8 mouse cellular contexts compared by ENCODE assay signal in the genomic region with DNA sequence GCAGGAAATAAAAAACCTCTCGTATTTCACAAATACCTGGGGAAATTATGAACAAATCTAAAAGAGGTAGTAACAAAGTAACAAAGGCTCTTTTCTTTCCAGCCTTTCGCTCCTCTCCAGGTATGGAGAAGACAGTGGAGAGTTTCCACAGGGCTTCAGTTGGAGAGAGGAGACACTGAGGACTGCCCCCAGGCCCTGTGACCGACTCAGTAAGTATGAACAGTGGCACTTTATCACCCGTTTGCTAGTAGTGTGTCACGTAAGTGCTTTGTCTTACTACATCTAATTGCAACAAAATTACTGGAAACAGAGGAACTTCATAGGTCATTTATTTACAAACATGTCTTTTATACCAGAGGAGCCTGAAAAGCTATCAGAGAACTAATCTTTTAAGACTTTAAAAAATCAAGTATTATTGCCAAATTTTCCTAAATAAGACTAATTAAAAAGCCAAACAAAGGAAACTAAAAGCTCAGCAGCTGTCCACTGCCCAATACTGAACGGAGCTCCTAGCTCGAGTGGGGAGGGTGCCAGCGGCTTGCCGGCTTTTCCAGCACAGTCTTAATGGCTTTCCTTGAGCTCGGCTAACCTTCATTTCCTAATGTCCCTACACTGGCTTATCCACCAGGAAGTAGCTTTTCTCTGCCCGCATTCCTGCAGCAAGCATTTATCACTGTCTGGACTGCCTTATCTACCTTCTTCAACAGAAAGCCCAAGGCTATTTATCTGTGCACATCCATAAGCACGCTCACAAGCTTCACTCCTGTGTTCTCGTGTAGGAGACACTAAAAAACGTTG. TPM values are rescaled to one million over a fixed set of nuclear protein-coding genes. Genes with fewer than 3 reads are reported as not detected.
DNase-seq lines count a peak whose midpoint lies in the region; ATAC-seq and TF ChIP-seq lines count a peak whose summit lies in the region.

No protein-coding gene starts in this region.

- WGBS in embryonic facial prominence, embryonic 10.5 days: 29% methylated on average over 14 of the region's 14 CpGs
- WGBS in heart, postnatal 0 days: 21% methylated on average over 14 of the region's 14 CpGs
- 9% methylated on average over 14 of the region's 14 CpGs for WGBS in limb, embryonic 13.5 days
- 33% methylated on average over 14 of the region's 14 CpGs for WGBS in neural tube, embryonic 12.5 days

- ATAC-seq in heart, postnatal 0 days (ENCODE audit: insufficient read depth, low read depth): 0 out of 2 replicates have a peak, but pooled peaks have one; percentile 46
- 0 out of 2 replicates have a peak, but pooled peaks have one; percentile 21 for ATAC-seq in limb, embryonic 13.5 days (ENCODE audit: low FRiP score, low read depth)
- 0 out of 2 replicates have a peak, but pooled peaks have one; percentile 6 for ATAC-seq in neural tube, embryonic 12.5 days (ENCODE audit: low FRiP score, low read depth)

- no peaks in the 10 kb centered on the region; the same call in 1 of the 2 replicates for H3K27me3 ChIP-seq in embryonic facial prominence, embryonic 10.5 days (replicated peaks; ENCODE audit: low read depth, poor library complexity, severe bottlenecking)
- no peaks in the 10 kb centered on the region for H3K27me3 ChIP-seq in heart, postnatal 0 days (ENCODE audit: control insufficient read depth, insufficient read depth, low read length)
- no peaks in the 10 kb centered on the region for H3K27me3 ChIP-seq in limb, embryonic 13.5 days
- no peaks in the 10 kb centered on the region for H3K27me3 ChIP-seq in neural tube, embryonic 12.5 days (replicated peaks)

- H3K27ac ChIP-seq in embryonic facial prominence, embryonic 10.5 days (replicated peaks): peak overlapping the region; percentile 93
- peak overlapping the region; percentile 86 for H3K27ac ChIP-seq in heart, postnatal 0 days (ENCODE audit: low read depth)
- H3K27ac ChIP-seq in limb, embryonic 13.5 days: peak overlapping the region; percentile 100
- H3K27ac ChIP-seq in neural tube, embryonic 12.5 days: no peak overlapping the region

- peak overlapping the region; percentile 53 for H3K4me2 ChIP-seq in heart, postnatal 0 days (ENCODE audit: low read depth, low read length)
- peak overlapping the region; percentile 55 for H3K4me2 ChIP-seq in limb, embryonic 13.5 days (replicated peaks)
- peak overlapping the region; percentile 49 for H3K4me2 ChIP-seq in neural tube, embryonic 12.5 days (replicated peaks)

- DNase-seq in kidney, adult 18-20 months: peak; percentile 13
- no peak for DNase-seq in kidney, adult 11 months
- DNase-seq in embryonic facial prominence, embryonic 10.5 days (ENCODE audit: low spot score): no peak
- peak; percentile 53 for DNase-seq in heart, postnatal 0 days (ENCODE audit: low spot score)
- DNase-seq in layer of hippocampus, postnatal 25 days (ENCODE audit: extremely low spot score in 1 of 2, low spot score in 1 of 2): no peak
- no peak for DNase-seq in thymus, adult 18-20 months

- H3K36me3 ChIP-seq in embryonic facial prominence, embryonic 10.5 days (replicated peaks): 0 out of 2 replicates have a peak, but pooled peaks cover 3% of the 10 kb centered on the region
- no peaks in the 10 kb centered on the region for H3K36me3 ChIP-seq in heart, postnatal 0 days (replicated peaks; ENCODE audit: control insufficient read depth, insufficient read depth, low read length)
- H3K36me3 ChIP-seq in limb, embryonic 13.5 days: peaks cover 3% of the 10 kb centered on the region; the same call in 1 of the 2 replicates
- no peaks in the 10 kb centered on the region for H3K36me3 ChIP-seq in neural tube, embryonic 12.5 days

- H3K4me3 ChIP-seq in embryonic facial prominence, embryonic 10.5 days: 0 out of 2 replicates have a peak overlapping the region, but pooled peaks have one; percentile 2
- H3K4me3 ChIP-seq in heart, postnatal 0 days (ENCODE audit: low read depth, low read length): peak overlapping the region; percentile 3; the same call in 1 of the 2 replicates
- H3K4me3 ChIP-seq in limb, embryonic 13.5 days: peak overlapping the region; percentile 17
- H3K4me3 ChIP-seq in neural tube, embryonic 12.5 days: no peak overlapping the region

- H3K4me1 ChIP-seq in embryonic facial prominence, embryonic 10.5 days: peaks cover 84% of the 10 kb centered on the region
- peaks cover 23% of the 10 kb centered on the region for H3K4me1 ChIP-seq in heart, postnatal 0 days (ENCODE audit: control insufficient read depth, insufficient read depth)
- H3K4me1 ChIP-seq in limb, embryonic 13.5 days: peaks cover 74% of the 10 kb centered on the region
- H3K4me1 ChIP-seq in neural tube, embryonic 12.5 days: peaks cover 33% of the 10 kb centered on the region

- no peak for TF ChIP-seq CTCF in heart, postnatal 0 days (IDR thresholded peaks at IDR 0.05; ENCODE audit: low read depth)

- TF ChIP-seq EP300 in heart, postnatal 0 days (IDR thresholded peaks at IDR 0.05; ENCODE audit: low read depth): no peak

- H3K9me3 ChIP-seq in embryonic facial prominence, embryonic 10.5 days: no peaks in the 10 kb centered on the region
- H3K9me3 ChIP-seq in heart, postnatal 0 days (replicated peaks; ENCODE audit: control insufficient read depth, low read length): no peaks in the 10 kb centered on the region
- H3K9me3 ChIP-seq in limb, embryonic 13.5 days: no peaks in the 10 kb centered on the region
- H3K9me3 ChIP-seq in neural tube, embryonic 12.5 days: no peaks in the 10 kb centered on the region

- H3K9ac ChIP-seq in heart, postnatal 0 days (replicated peaks; ENCODE audit: low read depth, low read length): 0 out of 2 replicates have a peak overlapping the region, but pooled peaks have one; percentile 32
- H3K9ac ChIP-seq in limb, embryonic 13.5 days: peak overlapping the region; percentile 52
- H3K9ac ChIP-seq in neural tube, embryonic 12.5 days: 0 out of 2 replicates have a peak overlapping the region, but pooled peaks have one; percentile 26

RNA-seq across cellular contexts. Expression of a gene that starts 19.6 kb away (rescaled TPM):
- polyA plus RNA-seq in embryonic facial prominence, embryonic 10.5 days (2016; fragmentation: Nextera tagmentation; extraction: Ambion mirVana): 17.7 and 17.9 TPM in 2 replicates
- total RNA-seq in heart, postnatal 0 days (2014; rRNA removed; ENCODE audit: low replicate concordance): 1.7 and 4.7 TPM in 2 replicates
- polyA plus RNA-seq in heart, postnatal 0 days (2015; fragmentation: Nextera tagmentation; extraction: Ambion mirVana): 5.7 and 7.5 TPM in 2 replicates
- polyA plus RNA-seq in limb, embryonic 13.5 days (2015; fragmentation: Nextera tagmentation; extraction: Ambion mirVana): 52.3 and 55.4 TPM in 2 replicates
- 17.9 and 21.6 TPM in 2 replicates for polyA plus RNA-seq in neural tube, embryonic 12.5 days (2016; fragmentation: Nextera tagmentation; extraction: Ambion mirVana)
- total RNA-seq in layer of hippocampus, postnatal 25 days (2021): 1 to 10 TPM; 5.5 to 7.2 TPM

RNA-seq across cellular contexts. Expression of a gene that starts 34.9 kb away (rescaled TPM):
- 0.26 and 0.34 TPM in 2 replicates for polyA plus RNA-seq in embryonic facial prominence, embryonic 10.5 days (2016; fragmentation: Nextera tagmentation; extraction: Ambion mirVana)
- total RNA-seq in heart, postnatal 0 days (2014; rRNA removed; ENCODE audit: low replicate concordance): 11.5 and 16.8 TPM in 2 replicates
- polyA plus RNA-seq in heart, postnatal 0 days (2015; fragmentation: Nextera tagmentation; extraction: Ambion mirVana): 4.4 and 6.2 TPM in 2 replicates
- 0.88 and 1.0 TPM in 2 replicates for polyA plus RNA-seq in limb, embryonic 13.5 days (2015; fragmentation: Nextera tagmentation; extraction: Ambion mirVana)
- polyA plus RNA-seq in neural tube, embryonic 12.5 days (2016; fragmentation: Nextera tagmentation; extraction: Ambion mirVana): 0.18 and 0.37 TPM in 2 replicates
- not detected for total RNA-seq in layer of hippocampus, postnatal 25 days (2021)

RNA-seq across cellular contexts. Expression of a gene that starts 49.4 kb away (rescaled TPM):
- 1,878 and 2,201 TPM in 2 replicates for polyA plus RNA-seq in embryonic facial prominence, embryonic 10.5 days (2016; fragmentation: Nextera tagmentation; extraction: Ambion mirVana)
- 717 and 1,330 TPM in 2 replicates for total RNA-seq in heart, postnatal 0 days (2014; rRNA removed; ENCODE audit: low replicate concordance)
- 664 and 669 TPM in 2 replicates for polyA plus RNA-seq in heart, postnatal 0 days (2015; fragmentation: Nextera tagmentation; extraction: Ambion mirVana)
- polyA plus RNA-seq in limb, embryonic 13.5 days (2015; fragmentation: Nextera tagmentation; extraction: Ambion mirVana): 1,770 and 1,957 TPM in 2 replicates
- polyA plus RNA-seq in neural tube, embryonic 12.5 days (2016; fragmentation: Nextera tagmentation; extraction: Ambion mirVana): 777 and 779 TPM in 2 replicates
- 10 to 100 TPM; 49.8 to 50.2 TPM for total RNA-seq in layer of hippocampus, postnatal 25 days (2021)

Comparison
In these comparisons a context has a peak if more than half of its experiments do, and no peak if none do; other contexts are left out.
1. DNase-seq: peak in kidney, adult 18-20 months (single experiment) and heart, postnatal 0 days (single experiment); none in kidney, adult 11 months (single experiment), embryonic facial prominence, embryonic 10.5 days (single experiment), layer of hippocampus, postnatal 25 days (0 of 2) and thymus, adult 18-20 months (0 of 2).
2. Peak in every context shown above with its lines, with median percentiles within 50 percentile points of each other: ATAC-seq, H3K4me2 ChIP-seq and H3K9ac ChIP-seq.